Mouse (Mus musculus) kidney, embryonic 14.5 days (tissue): ENCODE measurements around the gene Lgi4. TPM values are rescaled to one million over a fixed set of nuclear protein-coding genes. Genes with fewer than 3 reads are reported as not detected.

ENCODE experiments used
- ATAC-seq: fragments of 200-750 bp; cut with Nextera tagmentation; 2 replicates; pipeline ENCODE4 v1.8.0; 2017; ENCODE audit warnings: moderate number of reproducible peaks, mild to moderate bottlenecking, moderate TSS enrichment, moderate library complexity; ENCODE audit not compliant: low FRiP score, low TSS enrichment
- H3K27ac ChIP-seq: fragments of 300-500 bp; sonication (generic); 2 replicates; pipeline ENCODE4 v1.5.1; 2014; ENCODE audit warnings: low read depth, mild to moderate bottlenecking, low read length, moderate library complexity, mixed read lengths
- H3K27me3 ChIP-seq: fragments of 300-500 bp; sonication (generic); 2 replicates; pipeline ENCODE4 v1.6.1; 2014; ENCODE audit warnings: mild to moderate bottlenecking, low read length; ENCODE audit not compliant: control insufficient read depth, insufficient read depth
- H3K36me3 ChIP-seq: fragments of 300-500 bp; sonication (generic); 2 replicates; pipeline ENCODE4 v1.6.1; 2014; ENCODE audit warnings: low read length, mixed read lengths; ENCODE audit not compliant: control insufficient read depth, insufficient read depth
- H3K4me1 ChIP-seq: fragments of 300-500 bp; sonication (generic); 2 replicates; pipeline ENCODE4 v1.6.1; 2014; ENCODE audit warnings: low read length, mixed read lengths; ENCODE audit not compliant: control insufficient read depth, insufficient read depth
- H3K4me2 ChIP-seq: fragments of 300-500 bp; sonication (generic); replicated peaks from 2 replicates; pipeline ENCODE4 v1.6.1; 2014; ENCODE audit warnings: low read depth, mild to moderate bottlenecking, low read length
- H3K4me3 ChIP-seq: fragments of 300-500 bp; sonication (generic); 2 replicates; pipeline ENCODE4 v1.5.1; 2014; ENCODE audit warnings: mild to moderate bottlenecking, low read length
- H3K9ac ChIP-seq: fragments of 300-500 bp; sonication (generic); 2 replicates; pipeline ENCODE4 v1.6.1; 2014; ENCODE audit warnings: low read depth, mild to moderate bottlenecking, low read length, moderate library complexity
- H3K9me3 ChIP-seq: fragments of 300-500 bp; sonication (generic); 2 replicates; pipeline ENCODE4 v1.6.1; 2016; ENCODE audit warnings: low read length; ENCODE audit not compliant: control insufficient read depth
- WGBS: fragments of 180-500 bp; shearing (Covaris S2); extraction: QIAGEN DNeasy Blood & Tissue Kit; methylation state at CpG from one replicate; pipeline ENCODE4 v1.1.7; 2014; 5-methylcytosine and 5-hydroxymethylcytosine counted together
- microRNA-seq: library from miRNA; unstranded; fragments of <30 nt; microRNA quantifications from one replicate; pipeline ENCODE4, GENCODE M21; 2016
- polyA plus RNA-seq: library from polyadenylated mRNA; unstranded; fragments of >200 nt; fragmentation: Nextera tagmentation; extraction: Ambion mirVana; gene quantifications from 2 replicates; pipeline ENCODE4 v1.2.1, GENCODE M21; 2014

The Lgi4 gene
- polyA plus RNA-seq, 1 experiment from 2014 or later, result 0.47 TPM

GRCm38 (mm10) chr7:31114646-31115045 lies 55.5 kb downstream of the Lgi4 start:
- Histone ChIP-seq H3K27ac (peak overlapping the region; percentile 71; the same call in 1 of the 2 replicates), H3K27me3 (no peaks in the 10 kb centered on the region), H3K4me1 (peaks cover 25% of the 10 kb centered on the region), H3K4me2 (peak overlapping the region; percentile 36), H3K9me3 (no peaks in the 10 kb centered on the region), H3K9ac (peak overlapping the region; percentile 34; the same call in 1 of the 2 replicates), H3K36me3 (no peaks in the 10 kb centered on the region), H3K4me3 (peak overlapping the region; percentile 19)
- no peak for ATAC-seq
- WGBS, result 50% methylated on average over 10 of the region's 10 CpGs

GRCm38 (mm10) chr7:31115182-31115581 lies 56.0 kb downstream of the Lgi4 start, which contains the start of gene Hpn:
TSS of gene Hpn (minus strand) at chr7:31115290.
- no peaks in the 10 kb centered on the region for H3K27me3 ChIP-seq
- peaks cover 25% of the 10 kb centered on the region for H3K4me1 ChIP-seq
- H3K4me2 ChIP-seq, result peak within 1 kb of the TSS; percentile 36
- H3K9me3 ChIP-seq, result no peaks in the 10 kb centered on the region
- peak within 1 kb of the TSS; percentile 71 for H3K27ac ChIP-seq
- peak within 1 kb of the TSS; percentile 19 for H3K4me3 ChIP-seq
- 11% methylated on average over 15 of the region's 15 CpGs for WGBS
- peak within 1 kb of the TSS; percentile 34; the same call in 1 of the 2 replicates for H3K9ac ChIP-seq
- peak; percentile 58 for ATAC-seq
- no peaks in the 10 kb centered on the region for H3K36me3 ChIP-seq

GRCm38 (mm10) chr7:31115587-31116043 lies 56.5 kb downstream of the Lgi4 start:
- Histone ChIP-seq H3K9me3 (no peaks in the 10 kb centered on the region), H3K9ac (peak overlapping the region; percentile 34; the same call in 1 of the 2 replicates), H3K4me2 (peak overlapping the region; percentile 36), H3K27ac (peak overlapping the region; percentile 71), H3K36me3 (no peaks in the 10 kb centered on the region), H3K27me3 (no peaks in the 10 kb centered on the region), H3K4me1 (peaks cover 25% of the 10 kb centered on the region), H3K4me3 (no peak overlapping the region)
- peak; percentile 29 for ATAC-seq
- 7% methylated on average over 17 of the region's 17 CpGs for WGBS

GRCm38 (mm10) chr7:31116721-31117145 lies 57.6 kb downstream of the Lgi4 start:
- ATAC-seq, result no peak
- H3K4me3 ChIP-seq, result no peak overlapping the region
- H3K4me1 ChIP-seq, result peaks cover 16% of the 10 kb centered on the region
- no peaks in the 10 kb centered on the region for H3K27me3 ChIP-seq
- no peaks in the 10 kb centered on the region for H3K9me3 ChIP-seq
- no peak overlapping the region for H3K9ac ChIP-seq
- H3K27ac ChIP-seq, result no peak overlapping the region
- H3K36me3 ChIP-seq, result no peaks in the 10 kb centered on the region
- H3K4me2 ChIP-seq, result 0 out of 2 replicates have a peak overlapping the region, but pooled peaks have one; percentile 3
- 40% methylated on average over 16 of the region's 16 CpGs for WGBS

- 84% methylated on average over 11 of the region's 11 CpGs for WGBS
- no peak for ATAC-seq
- H3K9me3 ChIP-seq, result no peaks in the 10 kb centered on the region
- no peak overlapping the region for H3K9ac ChIP-seq
- no peak overlapping the region for H3K4me3 ChIP-seq
- H3K36me3 ChIP-seq, result no peaks in the 10 kb centered on the region
- peaks cover 10% of the 10 kb centered on the region for H3K4me1 ChIP-seq
- H3K27ac ChIP-seq, result no peak overlapping the region
- no peaks in the 10 kb centered on the region for H3K27me3 ChIP-seq
- no peak overlapping the region for H3K4me2 ChIP-seq
Measured at GRCm38 (mm10) chr7:31117465-31117864, 58.3 kb downstream of the Lgi4 start.

GRCm38 (mm10) chr7:31118486-31118885 lies 59.3 kb downstream of the Lgi4 start:
- H3K4me3 ChIP-seq, result no peak overlapping the region
- peaks cover 10% of the 10 kb centered on the region for H3K4me1 ChIP-seq
- no peak overlapping the region for H3K9ac ChIP-seq
- 84% methylated on average over 7 of the region's 7 CpGs for WGBS
- H3K36me3 ChIP-seq, result no peaks in the 10 kb centered on the region
- no peaks in the 10 kb centered on the region for H3K27me3 ChIP-seq
- no peaks in the 10 kb centered on the region for H3K9me3 ChIP-seq
- no peak overlapping the region for H3K4me2 ChIP-seq
- ATAC-seq, result no peak
- H3K27ac ChIP-seq, result no peak overlapping the region

- no peak overlapping the region for H3K4me2 ChIP-seq
- no peak overlapping the region for H3K9ac ChIP-seq
Measured at GRCm38 (mm10) chr7:31119556-31119955, 60.4 kb downstream of the Lgi4 start.

More at GRCm38 (mm10) chr7:31119556-31119955, 60.4 kb downstream of the Lgi4 start:
- no peaks in the 10 kb centered on the region for H3K36me3 ChIP-seq
- peaks cover 10% of the 10 kb centered on the region for H3K4me1 ChIP-seq
- no peak overlapping the region for H3K4me3 ChIP-seq
- no peaks in the 10 kb centered on the region for H3K9me3 ChIP-seq
- H3K27ac ChIP-seq, result no peak overlapping the region
- ATAC-seq, result no peak
- 92% methylated on average over 5 of the region's 5 CpGs for WGBS
- H3K27me3 ChIP-seq, result peaks cover 2% of the 10 kb centered on the region; the same call in 1 of the 2 replicates

Small RNA genes lying within 50 kb of the gene (microRNA-seq; reads per million reads assigned to microRNA genes)
- not detected for gene Mir7050

Other genes starting within 250 kb of the Lgi4 start
- 0.31 TPM in 1 of 2 replicates, not detected in the other for gene Ffar2, start 235.6 kb upstream of the Lgi4 start, polyA plus RNA-seq
- gene Ffar3, start 203.2 kb upstream of the Lgi4 start, polyA plus RNA-seq, result not detected in 2 replicates
- not detected in 2 replicates for gene Ffar1, start 197.8 kb upstream of the Lgi4 start, polyA plus RNA-seq
- 0.55 TPM in 1 of 2 replicates, not detected in the other for gene Cd22, start 179.0 kb upstream of the Lgi4 start, polyA plus RNA-seq
- gene Mag, start 144.5 kb upstream of the Lgi4 start, polyA plus RNA-seq, result 0.28 and 0.30 TPM in 2 replicates
- not detected in 2 replicates for gene Hamp2, start 134.7 kb upstream of the Lgi4 start, polyA plus RNA-seq
- gene Hamp, start 115.3 kb upstream of the Lgi4 start, polyA plus RNA-seq, result not detected in 2 replicates
- gene Usf2, start 102.5 kb upstream of the Lgi4 start, polyA plus RNA-seq, result 21.1 and 29.2 TPM in 2 replicates
- gene Lsr, start 85.9 kb upstream of the Lgi4 start, polyA plus RNA-seq, result 48.5 and 57.1 TPM in 2 replicates
- 5.3 TPM in 2 replicates for gene Fam187b, start 85.6 kb upstream of the Lgi4 start, polyA plus RNA-seq
- gene Fxyd5, start 16.9 kb upstream of the Lgi4 start, polyA plus RNA-seq, result 23.3 and 25.8 TPM in 2 replicates
- 8.0 and 9.5 TPM in 2 replicates for gene Fxyd7, start 7.9 kb upstream of the Lgi4 start, polyA plus RNA-seq
- gene Fxyd1, start 2.1 kb upstream of the Lgi4 start, polyA plus RNA-seq, result 29.8 and 46.3 TPM in 2 replicates
- 13.4 and 18.2 TPM in 2 replicates for gene Fxyd3, start 17.4 kb downstream of the Lgi4 start, polyA plus RNA-seq
- gene Hpn, start 55.9 kb downstream of the Lgi4 start, polyA plus RNA-seq, result 26.4 and 27.5 TPM in 2 replicates
- 1.0 and 1.6 TPM in 2 replicates for gene Scn1b, start 67.7 kb downstream of the Lgi4 start, polyA plus RNA-seq
- 50.3 and 61.9 TPM in 2 replicates for gene Gramd1a, start 96.6 kb downstream of the Lgi4 start, polyA plus RNA-seq
- not detected in 2 replicates for gene Scgb2b2, start 231.2 kb downstream of the Lgi4 start, polyA plus RNA-seq
- gene Scgb1b2, start 232.5 kb downstream of the Lgi4 start, polyA plus RNA-seq, result not detected in 2 replicates